Mouse (Mus musculus) MEL (cell line): ENCODE data around the gene BC017158. TPM values are rescaled to one million over a fixed set of nuclear protein-coding genes. Genes with fewer than 3 reads are reported as not detected.

Experiments used
- DNase-seq: peaks from one replicate; pipeline ENCODE4 v3.0.0; 2011; ENCODE audit warnings: low read depth, low spot score
- H3K27ac ChIP-seq: 2 replicates; pipeline ENCODE4 v1.5.1; 2012; ENCODE audit warnings: low read depth, mild to moderate bottlenecking, control low read depth, low read length, moderate library complexity; ENCODE audit not compliant: control insufficient read depth
- H3K27me3 ChIP-seq, 2 experiments: fragments of 150-350 bp in 1 of 2; sonication (generic) in 1 of 2; 2 replicates each; pipeline ENCODE4 v1.6.1; 2012; ENCODE audit warnings: low read length in 2 of 2, mild to moderate bottlenecking in 2 of 2, improper control_type of control experiment in 1 of 2, moderate library complexity in 1 of 2; ENCODE audit not compliant: insufficient read depth in 2 of 2, control insufficient read depth in 1 of 2
- H3K36me3 ChIP-seq, 2 experiments: 2 replicates each; pipeline ENCODE4 v1.6.1; 2012 to 2014; ENCODE audit warnings: low read length in 2 of 2, improper control_type of control experiment in 1 of 2, inconsistent platforms in 1 of 2, mild to moderate bottlenecking in 1 of 2; ENCODE audit not compliant: insufficient read depth in 2 of 2, control insufficient read depth in 1 of 2
- H3K4me1 ChIP-seq, 2 experiments: fragments of 150-350 bp in 1 of 2; sonication (generic) in 1 of 2; 2 replicates each; pipeline ENCODE4 v1.6.1; 2012; ENCODE audit warnings: low read length in 2 of 2, improper control_type of control experiment in 1 of 2, mild to moderate bottlenecking in 1 of 2; ENCODE audit not compliant: insufficient read depth in 2 of 2, control insufficient read depth in 1 of 2
- H3K4me3 ChIP-seq, 2 experiments: fragments of 150-350 bp in 1 of 2; sonication (generic) in 1 of 2; 2 replicates each; pipeline ENCODE4 v1.5.1; 2012; ENCODE audit warnings: low read depth in 2 of 2, low read length in 2 of 2, mild to moderate bottlenecking in 2 of 2, moderate library complexity in 2 of 2, control low read depth in 1 of 2, improper control_type of control experiment in 1 of 2; ENCODE audit not compliant: control insufficient read depth in 1 of 2, insufficient read depth in 1 of 2
- H3K79me2 ChIP-seq: 2 replicates; pipeline ENCODE4 v1.6.1; 2012; ENCODE audit warnings: mild to moderate bottlenecking, low read length, moderate library complexity; ENCODE audit not compliant: control insufficient read depth, poor library complexity, insufficient read depth
- H3K9ac ChIP-seq: 2 replicates; pipeline ENCODE4 v1.6.1; 2012; ENCODE audit warnings: low read depth, mild to moderate bottlenecking, control low read depth, low read length, moderate library complexity; ENCODE audit not compliant: control insufficient read depth, poor library complexity, severe bottlenecking
- H3K9me3 ChIP-seq: fragments of 150-350 bp; sonication (generic); replicated peaks from 2 replicates; pipeline ENCODE4 v1.6.1; 2012; ENCODE audit warnings: mild to moderate bottlenecking, low read length, improper control_type of control experiment, moderate library complexity; ENCODE audit not compliant: insufficient read depth
- CHD2 ChIP-seq: IDR thresholded peaks from 2 replicates; pipeline ENCODE4 v1.6.1; 2011; ENCODE audit warnings: low read length, improper control_type of control experiment
- CTCF ChIP-seq, 3 experiments: IDR thresholded peaks in 2 of 3; conservative IDR thresholded peaks in 1 of 3; 2 replicates each; pipeline ENCODE4 v1.5.1; 2011 to 2012; ENCODE audit warnings: low read length in 3 of 3, low read depth in 2 of 3, mild to moderate bottlenecking in 2 of 3, improper control_type of control experiment in 1 of 3, inconsistent platforms in 1 of 3, mixed read lengths in 1 of 3, moderate library complexity in 1 of 3; ENCODE audit not compliant: control insufficient read depth in 1 of 3, insufficient read depth in 1 of 3, poor library complexity in 1 of 3, severe bottlenecking in 1 of 3
- GATA1 ChIP-seq: IDR thresholded peaks from 2 replicates; pipeline ENCODE4 v1.6.1; 2011; ENCODE audit warnings: low read depth, low read length, improper control_type of control experiment
- MEF2A ChIP-seq: IDR thresholded peaks from 2 replicates; pipeline ENCODE4 v1.6.1; 2014; ENCODE audit warnings: low read depth, mild to moderate bottlenecking, inconsistent platforms, low read length, improper control_type of control experiment; ENCODE audit not compliant: poor library complexity, insufficient replicate concordance, severe bottlenecking; ENCODE audit errors: extremely low read depth
- MXI1 ChIP-seq: IDR thresholded peaks from 2 replicates; pipeline ENCODE4 v1.6.1; 2011; ENCODE audit warnings: mild to moderate bottlenecking, low read depth, low read length, improper control_type of control experiment
- MYB ChIP-seq: IDR thresholded peaks from 2 replicates; pipeline ENCODE4 v1.6.1; 2011; ENCODE audit warnings: mild to moderate bottlenecking, low read depth, low read length, improper control_type of control experiment
- MYC ChIP-seq: IDR thresholded peaks from 2 replicates; pipeline ENCODE4 v1.6.1; 2011; ENCODE audit warnings: low read depth, mild to moderate bottlenecking, low read length, improper control_type of control experiment, moderate library complexity
- POLR2A ChIP-seq, 2 experiments: IDR thresholded peaks; 2 replicates each; pipeline ENCODE4 v1.6.1; 2011 to 2012; ENCODE audit warnings: low read length in 2 of 2, mild to moderate bottlenecking in 2 of 2, control low read depth in 1 of 2, improper control_type of control experiment in 1 of 2, low read depth in 1 of 2, moderate library complexity in 1 of 2; ENCODE audit not compliant: control insufficient read depth in 1 of 2, insufficient read depth in 1 of 2, poor library complexity in 1 of 2
- RAD21 ChIP-seq: IDR thresholded peaks from 2 replicates; pipeline ENCODE4 v1.6.1; 2011; ENCODE audit warnings: mild to moderate bottlenecking, low read depth, low read length, improper control_type of control experiment
- SMC3 ChIP-seq: IDR thresholded peaks from 2 replicates; pipeline ENCODE4 v1.6.1; 2011; ENCODE audit warnings: low read depth, low read length, improper control_type of control experiment
- UBTF ChIP-seq: IDR thresholded peaks from 2 replicates; pipeline ENCODE4 v1.6.1; 2012; ENCODE audit warnings: low read depth, mild to moderate bottlenecking, inconsistent platforms, low read length, improper control_type of control experiment, moderate library complexity, borderline replicate concordance; ENCODE audit not compliant: insufficient read depth
- USF2 ChIP-seq, 2 experiments: IDR thresholded peaks; 2 replicates each; pipeline ENCODE4 v1.6.1; 2011 to 2012; ENCODE audit warnings: improper control_type of control experiment in 2 of 2, low read length in 2 of 2, borderline replicate concordance in 1 of 2, inconsistent platforms in 1 of 2, low read depth in 1 of 2, mild to moderate bottlenecking in 1 of 2; ENCODE audit not compliant: insufficient read depth in 1 of 2
- polyA plus RNA-seq, 2 experiments: library from polyadenylated mRNA; stranded (reverse) in 1 of 2; unstranded in 1 of 2; fragments of >175 nt in 1 of 2; fragments of >200 nt in 1 of 2; gene quantifications; 2 replicates each; pipeline versions ENCODE4 v1.2.1 to v1.2.4; 2012; ENCODE audit warnings: low replicate concordance in 2 of 2, low read depth in 1 of 2; ENCODE audit not compliant: insufficient read length in 2 of 2, insufficient read depth in 1 of 2, missing spikeins in 1 of 2
- total RNA-seq: library from RNA; depleted of rRNA; stranded (reverse); fragments of 300-350 nt; gene quantifications from 2 replicates; pipeline ENCODE4 v1.2.3, GENCODE M21; 2012

The BC017158 gene
- total and polyA plus RNA-seq, 3 experiments = 19.8 to 41.6 TPM; not detected in 1

- peaks cover 0 to 2% of the 10 kb centered on the region in 2 experiments; a peak in 2 of 4 replicates for H3K27me3 ChIP-seq
- no peaks in the 10 kb centered on the region for H3K79me2 ChIP-seq
- H3K4me3 ChIP-seq = no peak overlapping the region
- TF ChIP-seq MYC (no peak), CTCF (IDR thresholded peaks at IDR 0.05 in 2 of 3, conservative IDR thresholded peaks at IDR 0.05 in 1 of 3; ENCODE audit: control insufficient read depth in 1 of 3, insufficient read depth in 1 of 3, low read depth in 2 of 3, low read length in 3 of 3, poor library complexity in 1 of 3, severe bottlenecking in 1 of 3) (no peak), MEF2A (no peak), USF2 (IDR thresholded peaks at IDR 0.05; ENCODE audit: borderline replicate concordance in 1 of 2, insufficient read depth in 1 of 2, low read depth in 1 of 2, low read length in 2 of 2) (no peak)
- peaks cover 0 to 13% of the 10 kb centered on the region in 2 experiments; a peak in 2 of 4 replicates for H3K36me3 ChIP-seq
- H3K9me3 ChIP-seq = no peaks in the 10 kb centered on the region
- no peak overlapping the region for H3K27ac ChIP-seq
- H3K4me1 ChIP-seq = peaks cover 4 to 10% of the 10 kb centered on the region in 2 experiments; a peak in 3 of 4 replicates
- no peak overlapping the region for H3K9ac ChIP-seq
- DNase-seq = no peak
Observed at GRCm38 (mm10) chr7:128312375-128313059, 14.5 kb upstream of the BC017158 start.

- Histone ChIP-seq H3K79me2 (no peaks in the 10 kb centered on the region), H3K4me1 (peaks cover 4 to 10% of the 10 kb centered on the region in 2 experiments; a peak in 3 of 4 replicates), H3K9me3 (no peaks in the 10 kb centered on the region), H3K9ac (no peak overlapping the region), H3K4me3 (no peak overlapping the region), H3K27me3 (peaks cover 0 to 2% of the 10 kb centered on the region in 2 experiments; a peak in 1 of 4 replicates), H3K36me3 (peaks cover 0 to 13% of the 10 kb centered on the region in 2 experiments; a peak in 2 of 4 replicates), H3K27ac (no peak overlapping the region)
- no peak for TF ChIP-seq MYB
- TF ChIP-seq MXI1 = no peak
- no peak for TF ChIP-seq CHD2
- no peak for TF ChIP-seq GATA1
- TF ChIP-seq SMC3 = no peak
- TF ChIP-seq RAD21 = no peak
- TF ChIP-seq POLR2A (IDR thresholded peaks at IDR 0.05; ENCODE audit: control insufficient read depth in 1 of 2, insufficient read depth in 1 of 2, low read depth in 1 of 2, low read length in 2 of 2, poor library complexity in 1 of 2) = no peak
- TF ChIP-seq USF2 (IDR thresholded peaks at IDR 0.05; ENCODE audit: borderline replicate concordance in 1 of 2, insufficient read depth in 1 of 2, low read depth in 1 of 2, low read length in 2 of 2) = no peak
- no peak for TF ChIP-seq CTCF (IDR thresholded peaks at IDR 0.05 in 2 of 3, conservative IDR thresholded peaks at IDR 0.05 in 1 of 3; ENCODE audit: control insufficient read depth in 1 of 3, insufficient read depth in 1 of 3, low read depth in 2 of 3, low read length in 3 of 3, poor library complexity in 1 of 3, severe bottlenecking in 1 of 3)
- TF ChIP-seq UBTF = no peak
- no peak for DNase-seq
Observed at GRCm38 (mm10) chr7:128311811-128312210, 13.8 kb upstream of the BC017158 start.
